In genomic region chr7:144417234-144417633, GRCm38 (mm10) we compare ENCODE assay signal across 11 mouse cellular contexts. TPM values are rescaled to one million over a fixed set of nuclear protein-coding genes. Genes with fewer than 3 reads are reported as not detected.
DNase-seq lines count a peak whose midpoint lies in the region; ATAC-seq lines count a peak whose summit lies in the region.
"Had no signal": no experiment of that assay in that cellular context is flagged by ENCODE, and none has a peak within 500 bp of the region (broad histone marks: within the 10 kb centered on the region; RNA-seq: fewer than 3 reads in every experiment).

No protein-coding gene starts in this region.

- WGBS in forebrain, embryonic 12.5 days: 65% methylated on average over 2 of the region's 2 CpGs
- WGBS in forebrain, embryonic 10.5 days: 80% methylated on average over 2 of the region's 2 CpGs
- WGBS in midbrain, embryonic 10.5 days: 80% methylated on average over 2 of the region's 2 CpGs
- 67% methylated on average over 2 of the region's 2 CpGs for WGBS in midbrain, embryonic 11.5 days
- WGBS in midbrain, embryonic 14.5 days: 39% methylated on average over 2 of the region's 2 CpGs
- 50% methylated on average over 2 of the region's 2 CpGs for WGBS in stomach, embryonic 16.5 days

- H3K9ac ChIP-seq in forebrain, embryonic 12.5 days: no peak overlapping the region
- H3K9ac ChIP-seq in midbrain, embryonic 11.5 days (ENCODE audit: low read length): no peak overlapping the region
- no peak overlapping the region; the same call in 1 of the 2 replicates for H3K9ac ChIP-seq in midbrain, embryonic 14.5 days (replicated peaks; ENCODE audit: low read length)
- no peak overlapping the region for H3K9ac ChIP-seq in stomach, embryonic 16.5 days (ENCODE audit: low read length)
- H3K9ac ChIP-seq: limb, embryonic 13.5 days had no signal

- peak overlapping the region; percentile 31; the same call in 1 of the 2 replicates for H3K4me2 ChIP-seq in forebrain, embryonic 12.5 days
- H3K4me2 ChIP-seq in midbrain, embryonic 11.5 days: no peak overlapping the region
- peak overlapping the region; percentile 38 for H3K4me2 ChIP-seq in midbrain, embryonic 14.5 days (ENCODE audit: low read length)
- 0 out of 2 replicates have a peak overlapping the region, but pooled peaks have one; percentile 22 for H3K4me2 ChIP-seq in stomach, embryonic 16.5 days (ENCODE audit: low read depth, low read length)

- H3K36me3 ChIP-seq in forebrain, embryonic 12.5 days (replicated peaks): no peaks in the 10 kb centered on the region
- H3K36me3 ChIP-seq in forebrain, embryonic 10.5 days (replicated peaks): no peaks in the 10 kb centered on the region
- no peaks in the 10 kb centered on the region for H3K36me3 ChIP-seq in midbrain, embryonic 10.5 days
- no peaks in the 10 kb centered on the region for H3K36me3 ChIP-seq in midbrain, embryonic 11.5 days (ENCODE audit: control insufficient read depth, insufficient read depth, low read length)
- peaks cover 6% of the 10 kb centered on the region; the same call in 1 of the 2 replicates for H3K36me3 ChIP-seq in midbrain, embryonic 14.5 days (ENCODE audit: control insufficient read depth, insufficient read depth, low read length)
- H3K36me3 ChIP-seq in stomach, embryonic 16.5 days (ENCODE audit: control insufficient read depth, insufficient read depth, low read length): no peaks in the 10 kb centered on the region
- H3K36me3 ChIP-seq: heart, embryonic 10.5 days; limb, embryonic 13.5 days had no signal

- peak overlapping the region; percentile 83 for H3K27ac ChIP-seq in forebrain, embryonic 12.5 days
- no peak overlapping the region; the same call in 1 of the 2 replicates for H3K27ac ChIP-seq in forebrain, embryonic 10.5 days
- H3K27ac ChIP-seq in midbrain, embryonic 10.5 days (replicated peaks): 0 out of 2 replicates have a peak overlapping the region, but pooled peaks have one; percentile 69
- no peak overlapping the region for H3K27ac ChIP-seq in midbrain, embryonic 11.5 days (ENCODE audit: low read depth, low read length)
- H3K27ac ChIP-seq in midbrain, embryonic 14.5 days (replicated peaks; ENCODE audit: low read depth, low read length): peak overlapping the region; percentile 87
- H3K27ac ChIP-seq in stomach, embryonic 16.5 days (ENCODE audit: low read length): 0 out of 2 replicates have a peak overlapping the region, but pooled peaks have one; percentile 31

- DNase-seq in forebrain, embryonic 10.5 days (ENCODE audit: extremely low spot score, low spot score): no peak
- no peak for DNase-seq in midbrain, embryonic 10.5 days (ENCODE audit: low spot score)
- no peak for DNase-seq in midbrain, embryonic 11.5 days (ENCODE audit: low spot score, missing footprints)
- DNase-seq in midbrain, embryonic 14.5 days: peak; percentile 17
- DNase-seq in urinary bladder, adult 2 months (ENCODE audit: low spot score): no peak
- no peak for DNase-seq in frontal cortex, postnatal 25 days (ENCODE audit: low spot score in 2 of 2)

- no peaks in the 10 kb centered on the region for H3K27me3 ChIP-seq in forebrain, embryonic 12.5 days
- H3K27me3 ChIP-seq in forebrain, embryonic 10.5 days (ENCODE audit: poor library complexity, severe bottlenecking): no peaks in the 10 kb centered on the region; the same call in 1 of the 2 replicates
- H3K27me3 ChIP-seq in midbrain, embryonic 10.5 days (ENCODE audit: low read depth, poor library complexity, severe bottlenecking): peaks cover 4% of the 10 kb centered on the region; the same call in 1 of the 2 replicates
- no peaks in the 10 kb centered on the region for H3K27me3 ChIP-seq in midbrain, embryonic 11.5 days (ENCODE audit: control insufficient read depth, insufficient read depth, low read length)
- H3K27me3 ChIP-seq in midbrain, embryonic 14.5 days (ENCODE audit: control insufficient read depth, insufficient read depth, low read length): no peaks in the 10 kb centered on the region
- H3K27me3 ChIP-seq in stomach, embryonic 16.5 days (ENCODE audit: control insufficient read depth, insufficient read depth, low read length): no peaks in the 10 kb centered on the region
- H3K27me3 ChIP-seq: limb, embryonic 13.5 days had no signal

- peak; percentile 44; the same call in 1 of the 2 replicates for ATAC-seq in forebrain, embryonic 12.5 days (ENCODE audit: low FRiP score)
- ATAC-seq in midbrain, embryonic 11.5 days (ENCODE audit: low FRiP score): no peak
- ATAC-seq in midbrain, embryonic 14.5 days (ENCODE audit: low FRiP score, low TSS enrichment): no peak
- ATAC-seq in stomach, embryonic 16.5 days (ENCODE audit: insufficient read depth, low FRiP score): no peak

- H3K9me3 ChIP-seq in forebrain, embryonic 12.5 days: no peaks in the 10 kb centered on the region
- H3K9me3 ChIP-seq in forebrain, embryonic 10.5 days: no peaks in the 10 kb centered on the region
- no peaks in the 10 kb centered on the region for H3K9me3 ChIP-seq in midbrain, embryonic 10.5 days (replicated peaks)
- no peaks in the 10 kb centered on the region for H3K9me3 ChIP-seq in midbrain, embryonic 11.5 days (ENCODE audit: control insufficient read depth, low read length)
- H3K9me3 ChIP-seq in midbrain, embryonic 14.5 days (ENCODE audit: control insufficient read depth, low read length): no peaks in the 10 kb centered on the region
- no peaks in the 10 kb centered on the region for H3K9me3 ChIP-seq in stomach, embryonic 16.5 days (replicated peaks; ENCODE audit: control insufficient read depth, low read length)
- H3K9me3 ChIP-seq: heart, embryonic 10.5 days; limb, embryonic 13.5 days; megakaryocyte, embryonic 14.5 days had no signal

- peaks cover 36% of the 10 kb centered on the region for H3K4me1 ChIP-seq in forebrain, embryonic 12.5 days
- H3K4me1 ChIP-seq in forebrain, embryonic 10.5 days: peaks cover 51% of the 10 kb centered on the region
- H3K4me1 ChIP-seq in midbrain, embryonic 10.5 days: peaks cover 52% of the 10 kb centered on the region
- peaks cover 16% of the 10 kb centered on the region for H3K4me1 ChIP-seq in midbrain, embryonic 11.5 days (ENCODE audit: control insufficient read depth, insufficient read depth, low read length)
- peaks cover 29% of the 10 kb centered on the region for H3K4me1 ChIP-seq in midbrain, embryonic 14.5 days (ENCODE audit: control insufficient read depth, insufficient read depth, low read length)
- H3K4me1 ChIP-seq in stomach, embryonic 16.5 days (ENCODE audit: control insufficient read depth, insufficient read depth, low read length): peaks cover 17% of the 10 kb centered on the region

- no peak overlapping the region for H3K4me3 ChIP-seq in forebrain, embryonic 12.5 days (replicated peaks)
- no peak overlapping the region for H3K4me3 ChIP-seq in forebrain, embryonic 10.5 days
- H3K4me3 ChIP-seq in midbrain, embryonic 10.5 days: no peak overlapping the region
- H3K4me3 ChIP-seq in midbrain, embryonic 11.5 days (ENCODE audit: low read depth, low read length): no peak overlapping the region
- H3K4me3 ChIP-seq in midbrain, embryonic 14.5 days (replicated peaks; ENCODE audit: low read depth, low read length): no peak overlapping the region
- no peak overlapping the region for H3K4me3 ChIP-seq in stomach, embryonic 16.5 days (replicated peaks; ENCODE audit: low read length)
- H3K4me3 ChIP-seq: heart, embryonic 10.5 days; limb, embryonic 13.5 days; megakaryocyte, embryonic 14.5 days had no signal

RNA-seq across cellular contexts. Expression of gene Cttn, which starts 53.6 kb away (rescaled TPM):
- 187 and 192 TPM in 2 replicates for polyA plus RNA-seq in forebrain, embryonic 12.5 days (2016; fragmentation: Nextera tagmentation; extraction: Ambion mirVana)
- 192 and 204 TPM in 2 replicates for polyA plus RNA-seq in forebrain, embryonic 10.5 days (2016; fragmentation: Nextera tagmentation; extraction: Ambion mirVana)
- 217 and 229 TPM in 2 replicates for polyA plus RNA-seq in midbrain, embryonic 10.5 days (2016; fragmentation: Nextera tagmentation; extraction: Ambion mirVana)
- 193 and 196 TPM in 2 replicates for polyA plus RNA-seq in midbrain, embryonic 11.5 days (2014; fragmentation: Nextera tagmentation; extraction: Ambion mirVana)
- polyA plus RNA-seq in midbrain, embryonic 14.5 days (2014; fragmentation: Nextera tagmentation; extraction: Ambion mirVana): 136 and 177 TPM in 2 replicates
- 184 and 228 TPM in 2 replicates for polyA plus RNA-seq in stomach, embryonic 16.5 days (2015; fragmentation: Nextera tagmentation; extraction: Ambion mirVana)
- 219 and 245 TPM in 2 replicates for polyA plus RNA-seq in urinary bladder, adult 2 months (2012; rRNA removed)

Comparison
In these comparisons a context has a peak if more than half of its experiments do, and no peak if none do; other contexts are left out.
1. H3K27ac ChIP-seq: peak in forebrain, embryonic 12.5 days (single experiment), midbrain, embryonic 10.5 days (single experiment), midbrain, embryonic 14.5 days (single experiment) and stomach, embryonic 16.5 days (single experiment); none in forebrain, embryonic 10.5 days (single experiment) and midbrain, embryonic 11.5 days (single experiment).